2 mouse cellular contexts compared by ENCODE assay signal in the genomic region with DNA sequence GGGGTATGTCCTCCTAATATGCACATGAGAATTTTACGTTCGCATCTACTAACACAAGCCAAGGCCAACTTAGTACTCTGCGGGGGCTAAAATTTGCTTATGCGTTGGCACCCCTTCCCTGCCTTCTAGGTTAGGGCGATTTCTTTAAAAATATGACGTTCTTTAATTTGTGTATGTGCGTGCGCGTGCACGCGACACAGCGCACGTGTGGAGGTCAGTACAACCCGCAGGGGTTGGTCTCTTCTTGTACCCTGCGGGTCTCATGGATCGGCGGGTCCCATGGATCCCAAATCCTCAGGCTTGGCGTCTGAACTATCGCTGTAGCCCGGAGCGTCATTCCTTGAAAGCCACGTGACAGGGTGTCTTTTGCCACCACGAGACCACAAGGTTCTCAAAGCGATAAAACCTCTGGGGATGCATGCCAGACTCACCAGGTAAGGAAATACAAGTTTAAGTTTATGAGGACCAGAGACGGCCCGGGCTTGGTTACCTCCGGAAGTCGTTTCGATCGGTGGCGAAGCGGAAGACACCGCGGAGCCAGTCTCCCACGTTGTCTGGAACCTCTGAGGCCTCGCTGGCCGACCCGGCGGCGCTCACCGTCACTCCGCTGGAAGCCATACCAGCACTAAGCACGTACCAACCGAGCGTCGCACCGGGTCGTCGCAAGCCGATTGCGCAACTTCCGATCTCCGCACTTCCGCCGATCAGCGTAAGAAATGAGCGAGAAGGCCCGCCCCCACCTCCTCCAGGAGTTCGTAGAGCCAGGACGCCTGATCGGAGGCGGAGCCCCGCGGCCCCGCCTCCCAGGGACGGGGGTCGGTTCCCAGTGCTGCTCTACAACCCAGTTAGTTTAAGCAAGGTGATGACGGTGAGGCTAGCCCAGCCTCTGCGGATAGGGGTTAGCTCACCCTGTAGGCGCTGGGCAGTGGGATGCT.
TF ChIP-seq lines count a peak whose summit lies in the region.

No protein-coding gene starts in this region.

TF ChIP-seq in C2C12, 6 proteins besides CTCF, POLR2A, EP300 and RAD21:
- TF ChIP-seq MAX (IDR thresholded peaks at IDR 0.05) = peak; percentile 35
- TF ChIP-seq CEBPB (IDR thresholded peaks at IDR 0.05; ENCODE audit: low read depth) = peak; percentile 97
- peak; percentile 52 for TF ChIP-seq USF1 (IDR thresholded peaks at IDR 0.05; ENCODE audit: low read depth)
- TF ChIP-seq MYOD1 (IDR thresholded peaks at IDR 0.05; ENCODE audit: control insufficient read depth, insufficient read length, low read depth) = no peak
- no peak for TF ChIP-seq MYOG (IDR thresholded peaks at IDR 0.05; ENCODE audit: control insufficient read depth, extremely low read depth, insufficient read length)

TF ChIP-seq in myocyte, 11 proteins besides CTCF, POLR2A, EP300 and RAD21:
- TF ChIP-seq MYOG (IDR thresholded peaks at IDR 0.05; ENCODE audit: control insufficient read depth in 1 of 3, insufficient read depth in 1 of 3, insufficient read length in 2 of 3, low read depth in 2 of 3) (peak in 1 of 3 experiments; percentile 3), MAX (IDR thresholded peaks at IDR 0.05; ENCODE audit: low read depth) (no peak), POLR2AphosphoS2 (IDR thresholded peaks at IDR 0.05; ENCODE audit: insufficient read length, low read depth) (peak; percentile 94), MYOD1 (IDR thresholded peaks at IDR 0.05; ENCODE audit: control insufficient read depth in 1 of 3, insufficient read length in 2 of 3, low read depth in 2 of 3) (no peak), TCF12 (IDR thresholded peaks at IDR 0.05; ENCODE audit: insufficient read depth, poor library complexity, severe bottlenecking) (no peak), TCF3 (IDR thresholded peaks at IDR 0.05; ENCODE audit: insufficient read length, low read depth) (no peak), SRF (IDR thresholded peaks at IDR 0.05; ENCODE audit: control insufficient read depth, insufficient read length, low read depth) (peak; percentile 85), USF1 (IDR thresholded peaks at IDR 0.05; ENCODE audit: low read depth) (peak; percentile 24), CEBPB (IDR thresholded peaks at IDR 0.05; ENCODE audit: insufficient read depth, poor library complexity, severe bottlenecking) (peak; percentile 95), REST (IDR thresholded peaks at IDR 0.05; ENCODE audit: insufficient read depth, insufficient read length) (no peak), E2F4 (IDR thresholded peaks at IDR 0.05; ENCODE audit: insufficient read depth) (no peak)
